Mouse (Mus musculus) liver, adult 2 months (tissue): Measurements from ENCODE around the gene Kera. TPM values are rescaled to one million over a fixed set of nuclear protein-coding genes. Genes with fewer than 3 reads are reported as not detected.

Source experiments
- DNase-seq: peaks from one replicate; pipeline ENCODE4 v3.0.0-alpha.2; 2011; ENCODE audit warnings: low read depth, low spot score; ENCODE audit errors: extremely low read depth
- H3K27ac ChIP-seq: fragments of 200-500 bp; replicated peaks from 2 replicates; pipeline ENCODE4 v1.5.1; 2012; ENCODE audit warnings: low read depth, mild to moderate bottlenecking, control low read depth, inconsistent platforms, low read length; ENCODE audit not compliant: insufficient read depth
- H3K27me3 ChIP-seq: fragments of 200-500 bp; 2 replicates; pipeline ENCODE4 v1.6.1; 2012; ENCODE audit warnings: mild to moderate bottlenecking, moderate library complexity, low read length, inconsistent platforms; ENCODE audit not compliant: control insufficient read depth, insufficient read depth
- H3K36me3 ChIP-seq: fragments of 200-500 bp; 2 replicates; pipeline ENCODE4 v1.6.1; 2012; ENCODE audit warnings: low read length, inconsistent platforms; ENCODE audit not compliant: control insufficient read depth, insufficient read depth
- H3K4me1 ChIP-seq: fragments of 200-500 bp; 2 replicates; pipeline ENCODE4 v1.6.1; 2011; ENCODE audit warnings: low read length; ENCODE audit not compliant: control insufficient read depth, insufficient read depth
- H3K4me3 ChIP-seq: fragments of 200-500 bp; 2 replicates; pipeline ENCODE4 v1.5.1; 2011; ENCODE audit warnings: low read depth, mild to moderate bottlenecking, control low read depth, low read length, moderate library complexity; ENCODE audit not compliant: insufficient read depth
- H3K79me2 ChIP-seq: fragments of 200-500 bp; 2 replicates; pipeline ENCODE4 v1.6.1; 2012; ENCODE audit warnings: inconsistent platforms, mild to moderate bottlenecking, low read length, moderate library complexity; ENCODE audit not compliant: control insufficient read depth, insufficient read depth
- H3K9ac ChIP-seq: fragments of 200-500 bp; 2 replicates; pipeline ENCODE4 v1.6.1; 2012; ENCODE audit warnings: low read depth, mild to moderate bottlenecking, control low read depth, inconsistent platforms, low read length
- CTCF ChIP-seq: fragments of 200-500 bp; IDR thresholded peaks from 2 replicates; pipeline ENCODE4 v1.5.1; 2011; ENCODE audit warnings: low read depth, low read length, control low read depth
- POLR2A ChIP-seq: fragments of 200-500 bp; IDR thresholded peaks from 2 replicates; pipeline ENCODE4 v1.6.1; 2011; ENCODE audit warnings: low read length, control low read depth; ENCODE audit not compliant: insufficient read depth; ENCODE audit errors: extremely low read depth
- WGBS: fragments of 180-500 bp; shearing (Covaris S2); methylation state at CpG from one replicate; pipeline ENCODE4 v1.1.7; 2018; 5-methylcytosine and 5-hydroxymethylcytosine counted together
- polyA plus RNA-seq: library from polyadenylated mRNA; depleted of rRNA; stranded (reverse); fragments of >200 nt; gene quantifications from 2 replicates; pipeline ENCODE4 v1.2.3, GENCODE M21; 2012
- total RNA-seq: library from RNA; depleted of rRNA; stranded (reverse); fragments of >200 nt; gene quantifications from 2 replicates; pipeline ENCODE4 v1.2.3, GENCODE M21; 2014

Kera gene
- total and polyA plus RNA-seq, 2 experiments, result not detected

GRCm38 (mm10) chr10:97603256-97603655, 3.4 kb upstream of the Kera start:
- no peak for DNase-seq
- H3K27ac ChIP-seq, result no peak overlapping the region
- no peaks in the 10 kb centered on the region for H3K4me1 ChIP-seq
- H3K4me3 ChIP-seq, result no peak overlapping the region
- no peaks in the 10 kb centered on the region for H3K27me3 ChIP-seq
- H3K36me3 ChIP-seq, result no peaks in the 10 kb centered on the region
- H3K79me2 ChIP-seq, result no peaks in the 10 kb centered on the region
- TF ChIP-seq POLR2A (no peak), CTCF (no peak)
- H3K9ac ChIP-seq, result no peak overlapping the region

DNA sequence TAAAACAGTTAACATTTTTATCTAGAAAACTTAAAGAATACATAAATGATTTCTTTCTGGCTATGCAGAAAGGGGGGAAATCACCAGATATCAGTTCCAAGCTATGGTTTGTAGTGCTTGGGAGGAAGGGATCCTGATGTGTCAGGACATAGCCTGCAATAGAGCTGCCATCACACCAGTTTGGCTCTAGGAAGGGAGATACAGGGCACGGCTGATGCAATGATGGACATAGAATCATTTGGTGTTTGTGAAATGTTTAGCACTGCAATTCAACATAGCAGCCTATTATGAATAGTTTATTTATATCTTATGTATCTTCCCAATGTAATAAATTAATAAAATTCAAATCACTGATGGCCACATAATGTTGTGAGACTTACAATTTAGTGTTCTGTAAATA, 15.6 kb downstream of the Kera start:
- no peak overlapping the region for H3K4me3 ChIP-seq
- no peak for DNase-seq
- H3K27ac ChIP-seq, result no peak overlapping the region
- H3K79me2 ChIP-seq, result no peaks in the 10 kb centered on the region
- H3K36me3 ChIP-seq, result no peaks in the 10 kb centered on the region
- H3K9ac ChIP-seq, result no peak overlapping the region
- 86% methylated on average over 1 of the region's 1 CpGs for WGBS
- no peaks in the 10 kb centered on the region for H3K27me3 ChIP-seq
- TF ChIP-seq CTCF, result no peak
- TF ChIP-seq POLR2A, result no peak
- H3K4me1 ChIP-seq, result no peaks in the 10 kb centered on the region

- Histone ChIP-seq H3K79me2 (no peaks in the 10 kb centered on the region), H3K27me3 (no peaks in the 10 kb centered on the region), H3K4me1 (no peaks in the 10 kb centered on the region), H3K36me3 (no peaks in the 10 kb centered on the region), H3K27ac (no peak overlapping the region), H3K9ac (no peak overlapping the region), H3K4me3 (no peak overlapping the region)
- TF ChIP-seq POLR2A, result no peak
- TF ChIP-seq CTCF, result no peak
- DNase-seq, result no peak
- WGBS, result 74% methylated on average over 2 of the region's 2 CpGs
These were observed 17.7 kb downstream of the Kera start for GRCm38 (mm10) chr10:97624381-97624780.

GRCm38 (mm10) chr10:97625116-97625515, 18.4 kb downstream of the Kera start:
- WGBS, result 67% methylated on average over 4 of the region's 4 CpGs
- no peaks in the 10 kb centered on the region for H3K27me3 ChIP-seq
- no peak overlapping the region for H3K27ac ChIP-seq

GRCm38 (mm10) chr10:97626543-97626942, 19.9 kb downstream of the Kera start:
- TF ChIP-seq CTCF (no peak), POLR2A (no peak)
- no peaks in the 10 kb centered on the region for H3K4me1 ChIP-seq
- no peak for DNase-seq
- H3K9ac ChIP-seq, result no peak overlapping the region
- 86% methylated on average over 1 of the region's 1 CpGs for WGBS
- no peaks in the 10 kb centered on the region for H3K79me2 ChIP-seq
- no peaks in the 10 kb centered on the region for H3K27me3 ChIP-seq
- H3K27ac ChIP-seq, result no peak overlapping the region
- H3K36me3 ChIP-seq, result no peaks in the 10 kb centered on the region
- no peak overlapping the region for H3K4me3 ChIP-seq

More at GRCm38 (mm10) chr10:97625116-97625515, 18.4 kb downstream of the Kera start:
- DNase-seq, result no peak
- Histone ChIP-seq H3K4me3 (no peak overlapping the region), H3K4me1 (no peaks in the 10 kb centered on the region), H3K36me3 (no peaks in the 10 kb centered on the region), H3K79me2 (no peaks in the 10 kb centered on the region), H3K9ac (no peak overlapping the region)
- TF ChIP-seq CTCF (no peak), POLR2A (no peak)

DNA sequence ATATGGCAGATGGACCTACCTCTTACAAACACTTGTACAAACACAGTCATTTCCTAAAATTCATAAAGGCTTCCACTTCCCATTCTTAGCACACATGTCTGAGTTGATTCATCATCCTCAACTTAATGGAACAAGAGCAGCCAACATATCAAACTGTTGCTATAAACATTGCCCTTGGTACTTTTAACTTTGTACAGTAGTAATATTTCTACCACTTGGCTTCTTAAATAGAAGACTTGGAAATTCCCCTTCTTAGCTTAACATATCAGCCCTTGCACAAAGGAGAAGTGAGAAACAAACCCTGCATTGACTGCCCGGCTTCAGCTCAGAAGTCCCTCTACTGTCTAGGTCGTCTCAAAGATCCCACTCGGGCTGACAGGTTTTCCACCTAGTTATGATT, 24.4 kb downstream of the Kera start:
- Histone ChIP-seq H3K4me3 (no peak overlapping the region), H3K36me3 (no peaks in the 10 kb centered on the region), H3K9ac (no peak overlapping the region), H3K27me3 (no peaks in the 10 kb centered on the region), H3K79me2 (no peaks in the 10 kb centered on the region), H3K4me1 (no peaks in the 10 kb centered on the region), H3K27ac (no peak overlapping the region)
- 84% methylated on average over 3 of the region's 3 CpGs for WGBS
- TF ChIP-seq CTCF, result no peak
- TF ChIP-seq POLR2A, result no peak
- no peak for DNase-seq
